Comparison of ENCODE assay signal across 26 mouse cellular contexts in genomic region chr11:57170058-57170457, GRCm38 (mm10).
DNase-seq lines count a peak whose midpoint lies in the region; ATAC-seq and TF ChIP-seq lines count a peak whose summit lies in the region.
"Had no signal": no experiment of that assay in that cellular context is flagged by ENCODE, and none has a peak within 500 bp of the region (broad histone marks: within the 10 kb centered on the region; RNA-seq: fewer than 3 reads in every experiment).

No protein-coding gene starts in this region.

- in situ Hi-C loops in Patski (cut with MboI; ENCODE audit: low pct_unique_long_range_greater_than_20kb), result no loop called here

- 75% methylated on average over 6 of the region's 6 CpGs for WGBS in kidney, embryonic 14.5 days

- no peaks in the 10 kb centered on the region for H3K79me3 ChIP-seq in C2C12 (ENCODE audit: low read depth)

- TF ChIP-seq CTCF in C2C12 (IDR thresholded peaks at IDR 0.05; ENCODE audit: control insufficient read depth, insufficient read depth, insufficient read length) (no peak), Patski (IDR thresholded peaks at IDR 0.05) (no peak)

- no peaks in the 10 kb centered on the region for H3K79me2 ChIP-seq in C2C12 (ENCODE audit: control insufficient read depth, insufficient read depth)

- H3K4me1 ChIP-seq in kidney, embryonic 14.5 days (ENCODE audit: control insufficient read depth, insufficient read depth, low read length), result no peaks in the 10 kb centered on the region
- H3K4me1 ChIP-seq: embryonic facial prominence, embryonic 15.5 days; heart, embryonic 12.5 days had no signal

- H3K36me3 ChIP-seq in kidney, embryonic 14.5 days (ENCODE audit: control insufficient read depth, insufficient read depth, low read length), result no peaks in the 10 kb centered on the region
- H3K36me3 ChIP-seq in C2C12 (ENCODE audit: control insufficient read depth, insufficient read depth), result no peaks in the 10 kb centered on the region
- H3K36me3 ChIP-seq: embryonic facial prominence, embryonic 15.5 days; heart, embryonic 12.5 days; midbrain, embryonic 15.5 days; neural tube, embryonic 13.5 days had no signal

- no peak overlapping the region for H3K4me2 ChIP-seq in kidney, embryonic 14.5 days (replicated peaks; ENCODE audit: low read depth, low read length)
- H3K4me2 ChIP-seq: embryonic facial prominence, embryonic 15.5 days; heart, embryonic 12.5 days; midbrain, embryonic 15.5 days; neural tube, embryonic 13.5 days had no signal

- no peak overlapping the region for H3K9ac ChIP-seq in kidney, embryonic 14.5 days (ENCODE audit: low read depth, low read length)
- H3K9ac ChIP-seq: embryonic facial prominence, embryonic 15.5 days; heart, embryonic 12.5 days; midbrain, embryonic 15.5 days; neural tube, embryonic 13.5 days had no signal

- no peak for DNase-seq in frontal cortex, postnatal 14 days (ENCODE audit: low spot score in 2 of 2)
- DNase-seq in kidney, postnatal 36 days, result peak; percentile 9 to 15
- DNase-seq in Patski (ENCODE audit: low read depth, low spot score), result peak; percentile 43
- no peak for DNase-seq in yolk sac, embryonic 10.5 days (ENCODE audit: low spot score)
- DNase-seq: adrenal gland, postnatal 10 days; B cell, adult 2 months; cerebellum, adult 8-10 months; gastrocnemius, postnatal 25 days; heart, adult 18-20 months; heart, postnatal 10 days; retina, postnatal 1 day; thymus, adult 18-20 months; thymus, postnatal 4 days had no signal

- H3K27me3 ChIP-seq in kidney, embryonic 14.5 days (ENCODE audit: control insufficient read depth, insufficient read depth, low read length), result no peaks in the 10 kb centered on the region
- no peaks in the 10 kb centered on the region for H3K27me3 ChIP-seq in C2C12 (ENCODE audit: control insufficient read depth, insufficient read depth, insufficient read length)
- H3K27me3 ChIP-seq in Patski, result peaks cover 5% of the 10 kb centered on the region
- H3K27me3 ChIP-seq: embryonic facial prominence, embryonic 15.5 days; midbrain, embryonic 15.5 days; neural tube, embryonic 13.5 days had no signal

- H3K9me3 ChIP-seq in kidney, embryonic 14.5 days (ENCODE audit: control insufficient read depth, low read length), result no peaks in the 10 kb centered on the region
- H3K9me3 ChIP-seq: embryonic facial prominence, embryonic 15.5 days; heart, embryonic 12.5 days; midbrain, embryonic 15.5 days; neural tube, embryonic 13.5 days had no signal

- ATAC-seq in frontal cortex, adult (ENCODE audit: low TSS enrichment), result peak; percentile 82
- ATAC-seq in kidney, embryonic 14.5 days (ENCODE audit: low FRiP score, low TSS enrichment), result no peak
- ATAC-seq in Patski, result peak; percentile 81
- ATAC-seq: forebrain, embryonic 14.5 days; hindbrain, postnatal 0 days; intestine, embryonic 16.5 days; lung, postnatal 0 days; midbrain, embryonic 15.5 days had no signal

- POLR2A ChIA-PET in Patski (lab: Charles Lee), result no interaction called here

- no peak overlapping the region for H3K4me3 ChIP-seq in kidney, embryonic 14.5 days (ENCODE audit: low read length)
- H3K4me3 ChIP-seq in C2C12 (ENCODE audit: insufficient read depth, poor library complexity, severe bottlenecking), result no peak overlapping the region
- H3K4me3 ChIP-seq: embryonic facial prominence, embryonic 15.5 days; heart, embryonic 12.5 days; midbrain, embryonic 15.5 days; myocyte; neural tube, embryonic 13.5 days had no signal

- H3ac ChIP-seq in C2C12 (ENCODE audit: control insufficient read depth, insufficient read length, low read depth), result no peak overlapping the region

- H3K27ac ChIP-seq in kidney, embryonic 14.5 days (ENCODE audit: low read depth, low read length), result no peak overlapping the region
- H3K27ac ChIP-seq: embryonic facial prominence, embryonic 15.5 days; hindbrain, postnatal 0 days; macrophage; midbrain, embryonic 15.5 days; neural tube, embryonic 13.5 days had no signal

- CTCF ChIA-PET in Patski (lab: Charles Lee), result interaction anchor here (3.6 kb wide), 1 partner anchor 11 kb away, joined by 13 read pairs; no protein-coding TSS in a partner anchor

TF ChIP-seq in C2C12, 6 proteins besides CTCF, POLR2A, EP300 and RAD21:
- peak; percentile 50 for TF ChIP-seq CEBPB (IDR thresholded peaks at IDR 0.05; ENCODE audit: low read depth)
- no peak for TF ChIP-seq MYOG (IDR thresholded peaks at IDR 0.05; ENCODE audit: control insufficient read depth, extremely low read depth, insufficient read length)
- TF ChIP-seq FOSL1 (IDR thresholded peaks at IDR 0.05; ENCODE audit: insufficient read depth, low read length, poor library complexity, severe bottlenecking), result peak; percentile 15
- TF ChIP-seq USF1 (IDR thresholded peaks at IDR 0.05; ENCODE audit: low read depth), result no peak
- TF ChIP-seq MYOD1 (IDR thresholded peaks at IDR 0.05; ENCODE audit: control insufficient read depth, insufficient read length, low read depth), result no peak
- TF ChIP-seq MAX (IDR thresholded peaks at IDR 0.05), result no peak

Comparison
In these comparisons a context has a peak if more than half of its experiments do, and no peak if none do; other contexts are left out.
1. DNase-seq: peak in kidney, postnatal 36 days (2 of 2) and Patski (single experiment); none in frontal cortex, postnatal 14 days (0 of 2) and yolk sac, embryonic 10.5 days (single experiment).